Mouse (Mus musculus) heart, embryonic 14.5 days (tissue): ENCODE measurements at regions not wholly inside any gene's neighbourhood (a gene's known extent, or its start where the extent isn't known, plus 50 kb on each side); places are given as distances from the start of the nearest gene placed in this dataset.

Experiments used
- ATAC-seq: fragments of 200-750 bp; cut with Nextera tagmentation; 2 replicates; pipeline ENCODE4 v1.8.0; 2017; ENCODE audit warnings: low read depth, moderate TSS enrichment; ENCODE audit not compliant: insufficient number of reproducible peaks, insufficient read depth, low FRiP score
- H3K27ac ChIP-seq, 2 experiments: fragments of 200-500 bp in 1 of 2; fragments of 300-500 bp in 1 of 2; sonication (generic) in 1 of 2; replicated peaks in 1 of 2; 2 replicates each; pipeline ENCODE4 v1.5.1; 2012 to 2014; ENCODE audit warnings: low read depth in 2 of 2, low read length in 2 of 2, control low read depth in 1 of 2, mild to moderate bottlenecking in 1 of 2, mixed read lengths in 1 of 2; ENCODE audit not compliant: control insufficient read depth in 1 of 2, insufficient read depth in 1 of 2
- H3K27me3 ChIP-seq: fragments of 300-500 bp; sonication (generic); 2 replicates; pipeline ENCODE4 v1.6.1; 2014; ENCODE audit warnings: mild to moderate bottlenecking, low read length, control low read depth; ENCODE audit not compliant: control insufficient read depth, insufficient read depth
- H3K36me3 ChIP-seq: fragments of 300-500 bp; sonication (generic); 2 replicates; pipeline ENCODE4 v1.6.1; 2014; ENCODE audit warnings: mild to moderate bottlenecking, control low read depth, low read length, mixed read lengths; ENCODE audit not compliant: control insufficient read depth, insufficient read depth
- H3K4me1 ChIP-seq, 2 experiments: fragments of 200-500 bp in 1 of 2; fragments of 300-500 bp in 1 of 2; sonication (generic) in 1 of 2; 2 replicates each; pipeline ENCODE4 v1.6.1; 2012 to 2014; ENCODE audit warnings: low read length in 2 of 2, control low read depth in 1 of 2, mixed read lengths in 1 of 2; ENCODE audit not compliant: control insufficient read depth in 2 of 2, insufficient read depth in 2 of 2
- H3K4me2 ChIP-seq: fragments of 300-500 bp; sonication (generic); 2 replicates; pipeline ENCODE4 v1.6.1; 2014; ENCODE audit warnings: mild to moderate bottlenecking, low read length
- H3K4me3 ChIP-seq, 2 experiments: fragments of 200-500 bp in 1 of 2; fragments of 300-500 bp in 1 of 2; sonication (generic) in 1 of 2; 2 replicates each; pipeline ENCODE4 v1.5.1; 2012 to 2014; ENCODE audit warnings: low read length in 2 of 2, mild to moderate bottlenecking in 2 of 2, control low read depth in 1 of 2, low read depth in 1 of 2, moderate library complexity in 1 of 2; ENCODE audit not compliant: control insufficient read depth in 1 of 2, insufficient read depth in 1 of 2
- H3K9ac ChIP-seq: fragments of 300-500 bp; sonication (generic); 2 replicates; pipeline ENCODE4 v1.6.1; 2014; ENCODE audit warnings: mild to moderate bottlenecking, low read length
- H3K9me3 ChIP-seq: fragments of 300-500 bp; sonication (generic); 2 replicates; pipeline ENCODE4 v1.6.1; 2016; ENCODE audit warnings: low read length, control low read depth; ENCODE audit not compliant: control insufficient read depth
- WGBS: fragments of 180-500 bp; shearing (Covaris S2); extraction: QIAGEN DNeasy Blood & Tissue Kit; methylation state at CpG from one replicate; pipeline ENCODE4 v1.1.7; 2014; 5-methylcytosine and 5-hydroxymethylcytosine counted together

GRCm38 (mm10) chr4:54045258-54046029 is 219.6 kb downstream of the Tmem38b start:
- Histone ChIP-seq H3K9me3 (no peaks in the 10 kb centered on the region), H3K9ac (no peak overlapping the region), H3K4me3 (no peak overlapping the region), H3K27me3 (no peaks in the 10 kb centered on the region), H3K36me3 (no peaks in the 10 kb centered on the region), H3K27ac (no peak overlapping the region), H3K4me2 (no peak overlapping the region), H3K4me1 (no peaks in the 10 kb centered on the region)
- ATAC-seq, result no peak
- 58% methylated on average over 14 of the region's 14 CpGs for WGBS

DNA sequence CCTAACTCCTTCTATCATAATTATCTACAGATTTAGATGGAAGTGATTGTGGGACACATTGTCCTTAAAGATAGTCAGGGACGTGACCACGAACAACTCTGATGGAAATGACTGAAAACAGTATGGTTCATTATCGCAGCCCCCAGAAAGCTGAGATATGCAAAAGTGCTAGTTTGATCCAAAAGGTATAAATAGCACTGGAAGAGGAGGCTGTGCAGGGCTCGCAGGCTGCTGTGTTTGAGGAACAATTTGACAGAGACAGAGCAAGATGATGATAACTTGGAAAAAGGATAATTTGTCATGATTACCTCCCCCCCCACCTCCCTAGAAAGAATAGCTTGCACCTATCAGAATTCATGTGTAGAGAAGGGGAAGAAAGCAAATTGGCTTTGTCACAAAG is 238.5 kb downstream of the Tmem38b start:
- H3K27me3 ChIP-seq, result no peaks in the 10 kb centered on the region
- no peak overlapping the region for H3K27ac ChIP-seq
- 41% methylated on average over 4 of the region's 4 CpGs for WGBS
- no peak overlapping the region for H3K9ac ChIP-seq
- H3K9me3 ChIP-seq, result peaks cover 3% of the 10 kb centered on the region; the same call in 1 of the 2 replicates
- H3K4me2 ChIP-seq, result no peak overlapping the region
- no peaks in the 10 kb centered on the region for H3K36me3 ChIP-seq
- no peak for ATAC-seq
- H3K4me3 ChIP-seq, result no peak overlapping the region
- 0 out of 4 replicates have a peak, but pooled peaks cover 0 to 5% of the 10 kb centered on the region in 2 experiments for H3K4me1 ChIP-seq

DNA sequence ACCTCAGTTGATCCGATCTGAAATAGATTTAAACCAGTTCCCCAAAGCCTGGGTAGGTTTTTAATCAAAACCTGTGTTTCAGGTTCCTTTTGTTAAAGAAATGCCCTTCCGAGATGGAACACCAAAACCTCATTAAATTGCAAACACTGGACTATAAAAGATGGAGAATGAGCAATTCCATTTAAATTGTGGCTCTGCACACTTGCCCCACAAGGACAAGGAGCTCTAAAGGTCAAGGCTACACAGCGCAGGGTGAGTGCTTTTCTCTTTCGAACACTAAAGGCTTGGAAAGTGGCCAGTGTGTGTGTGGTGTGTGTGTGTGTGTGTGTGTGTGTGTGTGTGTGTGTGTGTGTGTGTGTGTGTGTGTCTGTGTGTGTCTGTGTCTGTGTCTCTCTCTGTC is 246.1 kb downstream of the Tmem38b start:
- no peaks in the 10 kb centered on the region for H3K27me3 ChIP-seq
- no peak overlapping the region for H3K9ac ChIP-seq
- WGBS, result 69% methylated on average over 4 of the region's 4 CpGs
- H3K36me3 ChIP-seq, result no peaks in the 10 kb centered on the region
- peaks cover 10% of the 10 kb centered on the region for H3K9me3 ChIP-seq
- no peak overlapping the region for H3K4me3 ChIP-seq
- no peak overlapping the region for H3K4me2 ChIP-seq
- H3K27ac ChIP-seq, result no peak overlapping the region
- ATAC-seq, result no peak
- H3K4me1 ChIP-seq, result no peaks in the 10 kb centered on the region

DNA sequence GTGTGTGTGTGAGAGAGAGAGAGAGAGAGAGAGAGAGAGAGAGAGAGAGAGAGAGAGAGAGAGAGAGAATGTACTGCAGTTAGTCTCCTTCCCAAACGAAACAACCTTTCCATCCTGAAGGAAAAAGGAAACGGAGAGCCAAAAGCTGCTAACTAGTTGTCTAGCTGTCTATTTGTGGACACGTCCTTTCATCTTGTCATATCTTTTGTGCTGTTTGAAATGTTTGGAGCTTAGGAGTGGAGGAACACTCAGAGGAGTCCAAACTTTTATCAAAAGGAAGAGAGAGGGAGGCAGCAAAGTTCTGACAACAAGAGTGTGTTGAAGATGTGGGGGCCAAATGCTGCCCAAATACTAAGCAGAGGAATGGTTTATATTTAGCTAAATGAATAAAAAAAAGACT is 246.6 kb downstream of the Tmem38b start:
- Histone ChIP-seq H3K9ac (no peak overlapping the region), H3K9me3 (peaks cover 10% of the 10 kb centered on the region), H3K4me1 (no peaks in the 10 kb centered on the region), H3K4me2 (no peak overlapping the region), H3K4me3 (no peak overlapping the region), H3K36me3 (no peaks in the 10 kb centered on the region), H3K27me3 (no peaks in the 10 kb centered on the region), H3K27ac (no peak overlapping the region)
- 38% methylated on average over 3 of the region's 3 CpGs for WGBS
- no peak for ATAC-seq

DNA sequence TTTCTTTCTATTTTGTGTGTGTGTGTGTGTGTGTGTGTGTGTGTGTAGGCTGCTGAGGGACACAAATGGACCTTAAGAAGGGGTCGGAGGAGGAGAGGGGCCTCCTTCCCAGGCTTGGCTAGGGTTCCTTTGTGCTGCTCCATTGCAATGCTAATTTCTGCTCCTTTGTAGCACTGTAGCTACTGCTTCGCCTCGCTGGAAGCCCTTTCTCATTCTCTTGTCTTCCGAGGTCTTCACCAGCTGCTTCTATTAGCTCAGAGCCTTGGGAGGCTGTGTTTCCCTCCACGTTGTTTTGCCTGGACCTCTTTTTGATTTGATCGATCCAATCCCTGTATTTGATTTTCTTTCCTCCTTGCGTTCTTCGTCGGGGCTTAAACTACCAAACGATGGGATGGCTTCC is 247.1 kb downstream of the Tmem38b start:
- Histone ChIP-seq H3K9ac (no peak overlapping the region), H3K36me3 (no peaks in the 10 kb centered on the region), H3K9me3 (peaks cover 10% of the 10 kb centered on the region), H3K4me1 (no peaks in the 10 kb centered on the region), H3K4me3 (no peak overlapping the region), H3K4me2 (no peak overlapping the region), H3K27me3 (no peaks in the 10 kb centered on the region), H3K27ac (no peak overlapping the region)
- ATAC-seq, result no peak
- WGBS, result 55% methylated on average over 10 of the region's 10 CpGs

GRCm38 (mm10) chr4:54073483-54073882 is 247.6 kb downstream of the Tmem38b start:
- Histone ChIP-seq H3K27ac (no peak overlapping the region), H3K4me3 (no peak overlapping the region), H3K4me2 (no peak overlapping the region), H3K9ac (no peak overlapping the region), H3K4me1 (no peaks in the 10 kb centered on the region), H3K36me3 (no peaks in the 10 kb centered on the region), H3K9me3 (peaks cover 10% of the 10 kb centered on the region), H3K27me3 (no peaks in the 10 kb centered on the region)
- ATAC-seq, result no peak
- 93% methylated on average over 7 of the region's 7 CpGs for WGBS

- no peak overlapping the region for H3K4me2 ChIP-seq
- H3K9ac ChIP-seq, result no peak overlapping the region
- no peaks in the 10 kb centered on the region for H3K4me1 ChIP-seq
- no peak overlapping the region for H3K27ac ChIP-seq
- WGBS, result 55% methylated on average over 5 of the region's 5 CpGs
- H3K4me3 ChIP-seq, result no peak overlapping the region
- H3K9me3 ChIP-seq, result peaks cover 8% of the 10 kb centered on the region
- H3K36me3 ChIP-seq, result no peaks in the 10 kb centered on the region
- H3K27me3 ChIP-seq, result no peaks in the 10 kb centered on the region
- no peak for ATAC-seq
Measured at GRCm38 (mm10) chr4:54074226-54074625, 248.4 kb downstream of the Tmem38b start.

DNA sequence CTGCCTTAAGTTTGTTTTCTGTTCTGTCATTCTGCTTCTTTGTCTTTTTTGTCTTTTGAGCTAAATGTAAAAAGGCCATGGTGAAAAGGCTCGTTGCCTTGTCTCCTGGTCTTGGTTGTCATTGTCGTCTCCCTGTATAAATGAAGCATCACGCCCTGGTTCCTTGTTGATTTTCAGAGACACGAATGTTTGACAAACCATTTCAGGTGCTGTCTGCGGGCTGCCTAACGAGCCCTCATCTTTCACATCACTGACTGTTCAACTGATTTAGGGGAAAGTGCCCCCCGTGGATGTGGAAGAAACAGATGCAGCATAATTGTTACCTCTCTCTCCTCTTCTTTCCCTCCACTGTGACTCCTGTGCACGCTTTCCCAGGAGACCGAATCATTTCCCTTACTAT is 254.7 kb downstream of the Tmem38b start:
- Histone ChIP-seq H3K27me3 (no peaks in the 10 kb centered on the region), H3K27ac (no peak overlapping the region), H3K9me3 (no peaks in the 10 kb centered on the region), H3K4me2 (no peak overlapping the region), H3K36me3 (no peaks in the 10 kb centered on the region), H3K4me3 (no peak overlapping the region), H3K4me1 (no peaks in the 10 kb centered on the region), H3K9ac (no peak overlapping the region)
- ATAC-seq, result no peak
- WGBS, result 79% methylated on average over 9 of the region's 9 CpGs
